Mouse (Mus musculus): Measurements from ENCODE around the gene Frmd5. TPM values are rescaled to one million over a fixed set of nuclear protein-coding genes. Genes with fewer than 3 reads are reported as not detected.
"Not testable (repeated sequence)": the region's sequence is repeated elsewhere in the genome, so short reads cannot be mapped to it uniquely, and the experiment has no call there.

Frmd5 gene
- total and polyA plus RNA-seq, 2 experiments from 2014 or later, result 14.6 to 39.7 TPM

- Histone ChIP-seq H3K27me3 (ENCODE audit: insufficient read depth, low read length) (no peaks in the 10 kb centered on the region), H3K4me3 (ENCODE audit: low read length) (no peak overlapping the region), H3K36me3 (ENCODE audit: insufficient read depth, low read length) (peaks cover 13% of the 10 kb centered on the region), H3K9ac (replicated peaks; ENCODE audit: low read length) (no peak overlapping the region), H3K4me2 (ENCODE audit: low read depth, low read length) (no peak overlapping the region), H3K27ac (no peak overlapping the region), H3K9me3 (ENCODE audit: low read length) (no peaks in the 10 kb centered on the region), H3K4me1 (ENCODE audit: insufficient read depth, low read length) (no peaks in the 10 kb centered on the region)
- no peak for DNase-seq (ENCODE audit: low spot score)
- no peak for ATAC-seq
- TF ChIP-seq CTCF (IDR thresholded peaks at IDR 0.05; ENCODE audit: low read depth), result no peak
- WGBS, result 91% methylated on average over 6 of the region's 6 CpGs
Measured at GRCm38 (mm10) chr2:121549630-121550029, 257.3 kb downstream of the Frmd5 start.

DNA sequence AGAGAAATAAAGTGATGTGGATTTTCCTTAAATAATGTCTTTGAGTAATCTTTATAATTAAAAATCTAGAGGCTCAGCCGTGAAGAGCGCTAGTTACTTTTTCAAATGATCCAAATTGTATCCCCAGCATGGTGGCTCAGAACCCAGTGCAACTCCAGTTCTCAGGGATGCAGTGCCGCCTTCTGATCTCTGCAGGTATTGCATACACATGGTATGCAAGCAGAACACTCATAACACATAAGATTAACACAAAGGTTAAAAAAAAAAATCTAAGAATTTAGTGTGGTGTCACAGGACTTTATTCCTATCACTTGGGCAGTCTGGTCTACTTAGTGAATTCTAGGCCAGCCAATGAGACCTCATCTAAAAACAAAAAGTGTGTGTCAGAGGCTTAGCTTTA is 262.1 kb downstream of the Frmd5 start:
- H3K27me3 ChIP-seq (ENCODE audit: insufficient read depth, low read length), result no peaks in the 10 kb centered on the region
- no peak overlapping the region for H3K4me3 ChIP-seq (ENCODE audit: low read length)
- H3K4me1 ChIP-seq (ENCODE audit: insufficient read depth, low read length), result no peaks in the 10 kb centered on the region
- peaks cover 13% of the 10 kb centered on the region for H3K36me3 ChIP-seq (ENCODE audit: insufficient read depth, low read length)
- ATAC-seq (no peak), DNase-seq (ENCODE audit: low spot score) (no peak)
- H3K9ac ChIP-seq (replicated peaks; ENCODE audit: low read length), result no peak overlapping the region
- no peak overlapping the region for H3K4me2 ChIP-seq (ENCODE audit: low read depth, low read length)
- WGBS, result 87% methylated on average over 3 of the region's 3 CpGs
- H3K9me3 ChIP-seq (ENCODE audit: low read length), result no peaks in the 10 kb centered on the region
- no peak overlapping the region for H3K27ac ChIP-seq
- no peak; the same call in 1 of the 2 replicates for TF ChIP-seq CTCF (IDR thresholded peaks at IDR 0.05; ENCODE audit: low read depth)

DNA sequence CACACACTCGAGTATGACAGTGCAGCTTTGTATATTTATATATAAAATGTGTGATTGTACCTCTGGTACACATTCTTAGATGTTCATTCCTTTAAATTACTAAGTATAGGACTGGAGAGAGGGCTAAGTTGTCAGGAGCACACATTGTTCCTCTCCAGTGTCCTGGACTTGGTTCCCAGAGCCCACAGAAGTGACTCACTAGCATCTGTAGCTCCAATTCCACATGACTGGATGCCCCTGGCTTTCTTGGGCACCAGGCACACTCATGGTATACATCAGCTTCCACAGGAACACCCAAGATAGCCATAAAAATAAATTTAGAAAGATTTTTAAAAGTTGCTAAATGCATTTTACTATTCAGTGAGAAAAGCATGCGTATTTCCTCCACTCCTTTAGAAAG is 281.8 kb downstream of the Frmd5 start:
- DNase-seq (ENCODE audit: low spot score) (no peak), ATAC-seq (no peak)
- H3K9ac ChIP-seq (replicated peaks; ENCODE audit: low read length), result no peak overlapping the region
- no peak for TF ChIP-seq CTCF (IDR thresholded peaks at IDR 0.05; ENCODE audit: low read depth)
- H3K27ac ChIP-seq, result no peak overlapping the region
- H3K36me3 ChIP-seq (ENCODE audit: insufficient read depth, low read length), result no peaks in the 10 kb centered on the region
- no peaks in the 10 kb centered on the region for H3K27me3 ChIP-seq (ENCODE audit: insufficient read depth, low read length)
- no peak overlapping the region for H3K4me3 ChIP-seq (ENCODE audit: low read length)
- H3K9me3 ChIP-seq (ENCODE audit: low read length), result no peaks in the 10 kb centered on the region
- no peaks in the 10 kb centered on the region for H3K4me1 ChIP-seq (ENCODE audit: insufficient read depth, low read length)
- no peak overlapping the region for H3K4me2 ChIP-seq (ENCODE audit: low read depth, low read length)
- WGBS, result 91% methylated on average over 2 of the region's 2 CpGs

DNA sequence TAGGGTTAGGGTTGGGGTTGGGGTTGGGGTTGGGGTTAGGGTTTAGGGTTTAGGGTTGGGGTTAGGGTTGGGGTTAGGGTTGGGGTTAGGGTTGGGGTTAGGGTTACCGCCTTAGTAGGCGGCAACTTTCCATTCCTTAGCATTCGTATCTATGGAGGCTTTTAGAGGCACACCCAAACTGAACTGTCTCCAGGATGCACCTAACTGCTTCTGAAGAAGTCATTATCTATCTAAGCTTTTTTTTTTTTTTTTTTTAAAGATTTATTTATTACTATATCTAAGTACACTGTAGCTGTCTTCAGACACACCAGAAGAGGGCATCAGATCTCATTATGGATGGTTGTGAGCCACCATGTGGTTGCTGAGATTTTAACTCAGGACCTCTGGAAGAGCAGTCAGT is 284.1 kb downstream of the Frmd5 start:
- H3K4me1 ChIP-seq (ENCODE audit: insufficient read depth, low read length); H3K27me3 ChIP-seq (ENCODE audit: insufficient read depth, low read length); H3K9ac ChIP-seq (replicated peaks; ENCODE audit: low read length); H3K9me3 ChIP-seq (ENCODE audit: low read length); H3K27ac ChIP-seq; H3K4me3 ChIP-seq (ENCODE audit: low read length); DNase-seq (ENCODE audit: low spot score); ATAC-seq; H3K36me3 ChIP-seq (ENCODE audit: insufficient read depth, low read length); H3K4me2 ChIP-seq (ENCODE audit: low read depth, low read length): not testable (repeated sequence)
- 97% methylated on average over 3 of the region's 3 CpGs for WGBS

- no peaks in the 10 kb centered on the region for H3K4me1 ChIP-seq (ENCODE audit: insufficient read depth, low read length)
- H3K36me3 ChIP-seq (ENCODE audit: insufficient read depth, low read length), result no peaks in the 10 kb centered on the region
- no peak for ATAC-seq
- no peak overlapping the region for H3K9ac ChIP-seq (replicated peaks; ENCODE audit: low read length)
- 87% methylated on average over 2 of the region's 2 CpGs for WGBS
- H3K27ac ChIP-seq, result no peak overlapping the region
- no peak for DNase-seq (ENCODE audit: low spot score)
- H3K4me2 ChIP-seq (ENCODE audit: low read depth, low read length), result no peak overlapping the region
- H3K4me3 ChIP-seq (ENCODE audit: low read length), result no peak overlapping the region
- no peaks in the 10 kb centered on the region for H3K27me3 ChIP-seq (ENCODE audit: insufficient read depth, low read length)
- no peak for TF ChIP-seq CTCF (IDR thresholded peaks at IDR 0.05; ENCODE audit: low read depth)
- no peaks in the 10 kb centered on the region for H3K9me3 ChIP-seq (ENCODE audit: low read length)
Measured at GRCm38 (mm10) chr2:121522006-121522405, 284.9 kb downstream of the Frmd5 start.

GRCm38 (mm10) chr2:121518711-121519110 is 288.2 kb downstream of the Frmd5 start:
- not testable (repeated sequence) for H3K4me3 ChIP-seq (ENCODE audit: low read length); H3K9ac ChIP-seq (replicated peaks; ENCODE audit: low read length); H3K27ac ChIP-seq; ATAC-seq; H3K4me1 ChIP-seq (ENCODE audit: insufficient read depth, low read length); H3K27me3 ChIP-seq (ENCODE audit: insufficient read depth, low read length); H3K36me3 ChIP-seq (ENCODE audit: insufficient read depth, low read length); DNase-seq (ENCODE audit: low spot score); H3K9me3 ChIP-seq (ENCODE audit: low read length); H3K4me2 ChIP-seq (ENCODE audit: low read depth, low read length)
- WGBS, result 96% methylated on average over 4 of the region's 4 CpGs

DNA sequence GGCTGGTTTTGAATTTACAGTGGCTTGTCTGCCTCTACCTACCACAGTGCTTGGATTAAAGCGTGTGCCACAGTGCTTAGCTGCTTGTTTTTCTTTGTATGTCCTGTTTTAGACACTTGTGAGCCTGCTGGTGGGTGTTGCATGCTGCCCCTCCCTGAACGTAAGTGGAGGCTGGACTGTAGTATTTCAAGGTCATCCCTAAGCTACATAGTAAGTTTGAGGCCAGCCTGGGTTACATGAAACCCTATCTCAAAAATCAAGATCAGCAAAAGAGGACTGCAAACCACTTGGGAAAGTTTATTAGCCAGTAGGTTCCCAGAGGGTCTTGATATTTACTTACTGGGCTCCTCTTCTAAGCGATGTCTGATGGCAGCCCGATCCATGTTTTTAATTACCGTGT is 288.8 kb downstream of the Frmd5 start:
- Histone ChIP-seq H3K36me3 (ENCODE audit: insufficient read depth, low read length) (no peaks in the 10 kb centered on the region), H3K27me3 (ENCODE audit: insufficient read depth, low read length) (no peaks in the 10 kb centered on the region), H3K4me1 (ENCODE audit: insufficient read depth, low read length) (no peaks in the 10 kb centered on the region), H3K4me2 (ENCODE audit: low read depth, low read length) (no peak overlapping the region), H3K9ac (replicated peaks; ENCODE audit: low read length) (no peak overlapping the region), H3K9me3 (ENCODE audit: low read length) (no peaks in the 10 kb centered on the region), H3K27ac (no peak overlapping the region), H3K4me3 (ENCODE audit: low read length) (no peak overlapping the region)
- DNase-seq (ENCODE audit: low spot score), result no peak
- no peak for TF ChIP-seq CTCF (IDR thresholded peaks at IDR 0.05; ENCODE audit: low read depth)
- no peak for ATAC-seq
- WGBS, result 96% methylated on average over 5 of the region's 5 CpGs

All from hindbrain, postnatal 0 days (tissue).